Mouse (Mus musculus) G1E (cell line): ENCODE data around the gene Arhgap6. TPM values are rescaled to one million over a fixed set of nuclear protein-coding genes. Genes with fewer than 3 reads are reported as not detected.

Source experiments
- ATAC-seq: 2 replicates; pipeline ENCODE4 v1.8.0; 2016; ENCODE audit warnings: mild to moderate bottlenecking; ENCODE audit not compliant: insufficient number of reproducible peaks, poor library complexity, low FRiP score, severe bottlenecking; ENCODE audit errors: extremely low read depth
- DNase-seq: peaks from one replicate; pipeline ENCODE4 v3.0.0; 2012; ENCODE audit warnings: low spot score
- H3K27me3 ChIP-seq: 2 replicates; pipeline ENCODE4 v1.6.1; 2012; ENCODE audit warnings: mild to moderate bottlenecking, low read length, inconsistent platforms; ENCODE audit not compliant: insufficient read depth
- H3K36me3 ChIP-seq: replicated peaks from 2 replicates; pipeline ENCODE3; 2012; ENCODE audit warnings: mild to moderate bottlenecking, inconsistent platforms
- H3K4me1 ChIP-seq: 2 replicates; pipeline ENCODE4 v1.6.1; 2012; ENCODE audit warnings: low read depth, low read length, inconsistent platforms, mixed read lengths; ENCODE audit not compliant: insufficient read depth
- H3K4me3 ChIP-seq: 2 replicates; pipeline ENCODE4 v1.5.1; 2012; ENCODE audit warnings: low read depth, mild to moderate bottlenecking, inconsistent platforms, low read length, moderate library complexity, mixed read lengths
- H3K9me3 ChIP-seq: replicated peaks from 2 replicates; pipeline ENCODE4 v1.6.1; 2012; ENCODE audit warnings: inconsistent platforms
- CTCF ChIP-seq: IDR thresholded peaks from 2 replicates; pipeline ENCODE4 v1.5.1; 2012; ENCODE audit warnings: low read depth, low read length, inconsistent platforms, mixed read lengths
- GATA1 ChIP-seq: IDR thresholded peaks from 2 replicates; pipeline ENCODE4 v1.6.1; 2012; ENCODE audit warnings: borderline replicate concordance, low read length, inconsistent platforms, mixed read lengths
- GATA2 ChIP-seq: IDR thresholded peaks from 2 replicates; pipeline ENCODE4 v1.6.1; 2012; ENCODE audit warnings: low read depth, low read length, inconsistent platforms, borderline replicate concordance
- POLR2AphosphoS5 ChIP-seq: IDR thresholded peaks from 2 replicates; pipeline ENCODE4 v1.6.1; 2012; ENCODE audit warnings: low read depth, low read length, inconsistent platforms; ENCODE audit not compliant: insufficient replicate concordance
- TAL1 ChIP-seq: conservative IDR thresholded peaks from 2 replicates; pipeline ENCODE4 v1.6.1; 2012; ENCODE audit warnings: low read depth, low read length, inconsistent platforms, mixed read lengths
- polyA plus RNA-seq: library from polyadenylated mRNA; stranded (reverse); fragments of >175 nt; gene quantifications from 2 replicates; pipeline ENCODE4 v1.2.3, GENCODE M21; 2012
- total RNA-seq, 2 experiments: library from RNA; stranded (forward) in 1 of 2; stranded (reverse) in 1 of 2; fragments of 200-1000 nt in 1 of 2; fragments of >200 nt in 1 of 2; fragmentation: Nextera tagmentation in 1 of 2; gene quantifications; 2 replicates each; pipeline ENCODE4 v1.2.3; 2014 to 2017

The Arhgap6 gene
- total and polyA plus RNA-seq, 3 experiments = 25.8 to 75.3 (median 54.9) TPM

- H3K4me3 ChIP-seq = no peak overlapping the region
- TF ChIP-seq TAL1 (peak; percentile 59), GATA1 (no peak)
- H3K36me3 ChIP-seq = peaks cover 3% of the 10 kb centered on the region
- H3K9me3 ChIP-seq = no peaks in the 10 kb centered on the region
- no peaks in the 10 kb centered on the region for H3K27me3 ChIP-seq
- ATAC-seq (peak; percentile 85), DNase-seq (peak; percentile 1)
- peaks cover 21% of the 10 kb centered on the region for H3K4me1 ChIP-seq
Measured at GRCm38 (mm10) chrX:169094601-169095000, 299.7 kb downstream of the Arhgap6 start.

- Histone ChIP-seq H3K9me3 (no peaks in the 10 kb centered on the region), H3K36me3 (peaks cover 3% of the 10 kb centered on the region), H3K4me1 (peaks cover 21% of the 10 kb centered on the region), H3K27me3 (no peaks in the 10 kb centered on the region), H3K4me3 (no peak overlapping the region)
- DNase-seq (no peak), ATAC-seq (peak; percentile 61)
- TF ChIP-seq GATA1 (no peak), POLR2AphosphoS5 (no peak), CTCF (no peak), TAL1 (no peak), GATA2 (no peak)
Measured at GRCm38 (mm10) chrX:169095584-169095983, 300.7 kb downstream of the Arhgap6 start.

- Histone ChIP-seq H3K27me3 (no peaks in the 10 kb centered on the region), H3K4me1 (peaks cover 32% of the 10 kb centered on the region), H3K36me3 (peaks cover 5% of the 10 kb centered on the region), H3K9me3 (no peaks in the 10 kb centered on the region), H3K4me3 (no peak overlapping the region)
- DNase-seq (no peak), ATAC-seq (no peak)
- TF ChIP-seq TAL1 (no peak), CTCF (no peak), POLR2AphosphoS5 (no peak), GATA1 (no peak), GATA2 (no peak)
Measured at GRCm38 (mm10) chrX:169102665-169103064, 307.8 kb downstream of the Arhgap6 start.

DNA sequence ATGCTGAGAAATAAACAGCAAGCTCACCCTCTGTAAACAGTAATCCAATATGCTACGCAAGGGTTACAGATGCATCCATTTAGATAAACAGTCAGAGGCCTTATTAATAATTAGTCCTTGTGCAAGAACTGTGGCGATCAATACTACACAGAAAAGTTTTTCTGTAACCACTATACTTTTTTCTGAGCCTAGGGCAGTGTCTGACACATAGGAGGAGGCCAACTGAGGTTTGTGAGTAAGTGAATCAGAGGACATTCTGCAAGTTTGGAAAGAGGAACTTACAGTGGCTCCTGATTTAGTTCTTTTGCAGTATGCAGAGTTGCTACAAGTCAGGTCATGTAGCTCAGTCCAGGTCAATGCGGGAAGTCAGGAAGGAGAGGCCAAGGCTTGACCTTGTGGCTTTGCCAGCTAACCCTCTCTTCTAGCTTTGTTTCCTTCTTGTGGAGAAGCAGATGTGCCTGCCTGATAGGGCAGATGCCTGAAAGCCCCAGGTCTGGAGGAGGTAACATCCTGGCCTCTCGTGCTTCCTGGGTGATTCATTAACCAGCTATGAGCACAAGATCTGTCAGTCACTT lies 311.2 kb downstream of the Arhgap6 start:
- H3K9me3 ChIP-seq = no peaks in the 10 kb centered on the region
- H3K4me1 ChIP-seq = peaks cover 30% of the 10 kb centered on the region
- peak; percentile 17 for DNase-seq
- peak; percentile 85 for ATAC-seq
- H3K4me3 ChIP-seq = no peak overlapping the region; the same call in 1 of the 2 replicates
- no peaks in the 10 kb centered on the region for H3K27me3 ChIP-seq
- peaks cover 6% of the 10 kb centered on the region for H3K36me3 ChIP-seq
- TF ChIP-seq CTCF (no peak), POLR2AphosphoS5 (no peak), GATA1 (no peak), TAL1 (peak; percentile 79), GATA2 (no peak)

DNA sequence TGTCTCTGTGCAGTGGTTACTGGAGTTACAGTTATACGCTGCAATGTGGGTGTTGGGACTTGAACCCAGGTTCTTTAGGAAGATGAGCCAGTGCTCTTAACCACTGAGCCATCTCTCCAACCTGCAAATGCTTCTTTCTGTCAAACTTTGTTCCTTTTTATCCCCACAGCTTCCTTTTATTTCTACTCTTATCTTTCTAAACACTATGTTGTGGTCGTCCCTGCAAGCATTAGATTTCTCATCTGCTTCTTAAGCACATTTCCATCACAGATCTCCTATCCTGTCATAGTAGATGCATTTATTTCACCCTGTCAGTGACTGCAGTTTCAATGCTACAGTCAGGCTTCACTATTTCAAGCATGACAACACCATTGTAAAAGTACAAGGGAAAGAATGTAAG lies 312.5 kb downstream of the Arhgap6 start:
- no peaks in the 10 kb centered on the region for H3K27me3 ChIP-seq
- peaks cover 6% of the 10 kb centered on the region for H3K36me3 ChIP-seq
- DNase-seq = no peak
- peaks cover 24% of the 10 kb centered on the region for H3K4me1 ChIP-seq
- TF ChIP-seq GATA2 (no peak), POLR2AphosphoS5 (no peak), TAL1 (peak; percentile 86)
- peak; percentile 66 for ATAC-seq
- H3K4me3 ChIP-seq = no peak overlapping the region
- no peaks in the 10 kb centered on the region for H3K9me3 ChIP-seq

DNA sequence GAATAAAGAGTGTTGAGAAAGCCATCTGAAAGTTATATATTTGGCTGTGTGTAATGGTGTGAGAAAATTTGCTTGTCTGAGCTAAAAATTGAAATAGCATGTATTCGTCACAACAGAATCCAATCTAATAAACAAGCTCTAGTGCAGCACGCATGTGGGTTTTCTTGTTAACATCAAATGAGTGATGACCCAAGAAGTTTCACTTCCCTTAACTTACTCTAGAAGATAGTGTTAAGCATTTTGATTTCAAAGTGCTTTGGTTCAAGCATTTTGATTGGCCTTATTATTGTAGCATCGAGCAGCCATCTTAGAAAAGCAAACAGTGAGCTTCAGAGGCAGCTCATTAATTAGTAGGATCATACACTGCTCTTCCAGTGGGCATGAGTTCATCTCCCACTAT lies 315.1 kb downstream of the Arhgap6 start:
- Histone ChIP-seq H3K4me1 (peaks cover 16% of the 10 kb centered on the region; the same call in 1 of the 2 replicates), H3K36me3 (peaks cover 11% of the 10 kb centered on the region), H3K9me3 (no peaks in the 10 kb centered on the region), H3K27me3 (no peaks in the 10 kb centered on the region), H3K4me3 (no peak overlapping the region)
- DNase-seq (no peak), ATAC-seq (no peak)
- TF ChIP-seq CTCF (no peak), GATA2 (no peak), TAL1 (no peak), POLR2AphosphoS5 (no peak), GATA1 (no peak)
